Mouse (Mus musculus) cortical plate, adult 2 months (tissue): ENCODE measurements around the gene Ptrh1.

Experiments used
- CTCF ChIP-seq: fragments of 200-500 bp; IDR thresholded peaks from 2 replicates; pipeline ENCODE4 v1.5.1; 2011; ENCODE audit warnings: mild to moderate bottlenecking, control low read depth, low read length; ENCODE audit not compliant: insufficient read depth; ENCODE audit errors: extremely low read depth
- POLR2A ChIP-seq: fragments of 200-500 bp; IDR thresholded peaks from 2 replicates; pipeline ENCODE4 v1.6.1; 2011; ENCODE audit warnings: mild to moderate bottlenecking, low read length, control low read depth; ENCODE audit not compliant: insufficient read depth; ENCODE audit errors: extremely low read depth

DNA sequence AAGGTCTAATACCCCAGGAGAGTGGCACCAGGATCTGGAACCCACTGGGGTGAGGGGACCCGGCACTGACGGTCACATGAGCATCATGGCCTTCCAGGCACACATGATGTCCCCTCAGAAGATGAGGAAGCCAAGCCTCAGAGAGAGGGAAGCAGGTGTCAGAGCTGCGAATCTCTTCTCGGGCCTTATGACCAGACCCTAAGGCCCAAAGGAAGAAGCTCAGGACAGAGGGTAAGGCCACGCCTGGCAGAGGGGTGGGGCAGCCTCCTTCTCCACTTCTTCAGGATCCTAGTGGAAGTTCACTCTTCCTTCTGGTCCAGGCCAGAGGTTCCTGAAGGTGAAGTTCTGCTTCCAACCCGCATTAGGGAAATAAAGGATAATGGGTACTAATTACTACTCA lies 42.9 kb upstream of the Ptrh1 start:
- TF ChIP-seq CTCF = no peak
- no peak for TF ChIP-seq POLR2A
